Mouse (Mus musculus) megakaryocyte, adult 5-6 weeks (primary cell): ENCODE data around the gene Arhgef26. TPM values are rescaled to one million over a fixed set of nuclear protein-coding genes. Genes with fewer than 3 reads are reported as not detected.

ENCODE experiments used
- ATAC-seq: 2 replicates; pipeline ENCODE4 v1.8.0; 2016; ENCODE audit warnings: mild to moderate bottlenecking, inconsistent platforms; ENCODE audit not compliant: poor library complexity, severe bottlenecking
- total RNA-seq, 2 experiments: library from RNA; stranded (forward) in 1 of 2; stranded (reverse) in 1 of 2; fragments of 153-499, 151-499 nt in 1 of 2; fragments of 221-1000, 200-1000 nt in 1 of 2; gene quantifications; 2 replicates each; pipeline versions ENCODE4 v1.2.3 to v1.2.4; 2015 to 2017

Gene Arhgef26
- total RNA-seq, 2 experiments from 2014 or later = 0.07 TPM; not detected in 1

DNA sequence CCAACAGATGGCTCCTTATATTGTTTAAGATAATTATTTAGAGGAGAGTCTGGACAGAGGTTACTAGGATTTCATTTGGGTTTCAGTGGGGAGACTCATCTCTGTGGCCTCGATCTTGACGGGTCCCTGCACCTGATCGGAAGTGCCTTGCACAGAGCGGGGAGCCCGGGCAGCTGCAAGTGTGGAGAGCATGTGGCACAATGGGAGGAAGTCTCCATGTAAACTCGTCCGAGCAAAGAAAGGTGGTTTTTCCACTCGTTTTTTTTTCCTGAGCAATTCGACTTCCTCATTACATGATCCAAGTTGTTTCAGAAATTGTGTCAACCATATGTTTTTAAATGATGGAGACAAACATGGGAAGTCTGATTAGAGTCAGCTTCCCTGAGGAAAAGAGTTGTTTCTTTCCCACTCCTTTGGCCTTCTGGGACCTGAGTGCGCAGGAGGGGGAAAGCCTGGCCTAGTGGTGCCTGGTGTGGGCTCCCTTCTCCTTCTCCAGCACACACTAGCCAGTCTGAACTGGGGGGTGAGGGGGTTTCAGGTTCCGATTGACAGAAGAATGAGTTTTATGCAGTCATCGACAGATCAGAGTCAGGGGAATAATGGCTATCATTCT lies 105.5 kb downstream of the Arhgef26 start:
- ATAC-seq = no peak

DNA sequence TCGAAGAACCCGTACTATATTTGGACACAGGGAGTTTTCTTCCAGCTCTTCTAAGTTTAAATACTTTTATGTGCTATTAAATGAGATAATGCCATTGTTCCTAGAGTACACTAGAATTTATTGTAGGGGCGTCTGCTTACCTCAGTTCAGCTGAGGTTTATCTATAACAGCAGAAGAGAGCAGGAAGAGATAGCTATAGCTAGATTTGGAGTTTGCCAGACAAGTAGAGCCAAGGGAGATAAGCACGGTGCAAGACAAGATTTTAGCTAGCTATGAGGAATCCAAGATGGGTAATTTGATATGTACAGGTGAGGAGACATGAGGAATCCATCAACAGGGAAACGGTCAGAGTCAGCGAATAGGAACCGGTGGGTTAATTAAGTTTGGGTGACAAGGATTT lies 108.1 kb downstream of the Arhgef26 start:
- no peak for ATAC-seq

DNA sequence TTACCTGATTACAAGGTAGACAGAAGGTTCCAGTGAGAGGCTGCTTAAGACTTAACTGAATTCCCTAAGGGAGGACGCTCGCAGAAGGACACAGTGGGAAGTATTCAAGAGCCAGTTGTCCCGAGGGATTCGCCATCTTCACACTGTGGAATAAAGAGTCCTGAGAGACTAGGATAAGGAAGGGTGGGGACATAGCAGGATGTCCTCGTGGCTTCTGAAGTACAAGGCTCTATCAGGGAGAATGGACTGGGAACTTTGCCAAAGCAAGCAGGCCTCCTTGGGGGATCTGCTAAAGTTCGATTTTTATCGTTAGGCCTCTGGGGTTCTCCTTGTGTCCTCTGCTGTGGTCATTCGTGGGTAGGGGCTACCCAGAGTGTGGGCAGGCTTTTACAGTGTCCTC lies 109.0 kb downstream of the Arhgef26 start:
- ATAC-seq = no peak

DNA sequence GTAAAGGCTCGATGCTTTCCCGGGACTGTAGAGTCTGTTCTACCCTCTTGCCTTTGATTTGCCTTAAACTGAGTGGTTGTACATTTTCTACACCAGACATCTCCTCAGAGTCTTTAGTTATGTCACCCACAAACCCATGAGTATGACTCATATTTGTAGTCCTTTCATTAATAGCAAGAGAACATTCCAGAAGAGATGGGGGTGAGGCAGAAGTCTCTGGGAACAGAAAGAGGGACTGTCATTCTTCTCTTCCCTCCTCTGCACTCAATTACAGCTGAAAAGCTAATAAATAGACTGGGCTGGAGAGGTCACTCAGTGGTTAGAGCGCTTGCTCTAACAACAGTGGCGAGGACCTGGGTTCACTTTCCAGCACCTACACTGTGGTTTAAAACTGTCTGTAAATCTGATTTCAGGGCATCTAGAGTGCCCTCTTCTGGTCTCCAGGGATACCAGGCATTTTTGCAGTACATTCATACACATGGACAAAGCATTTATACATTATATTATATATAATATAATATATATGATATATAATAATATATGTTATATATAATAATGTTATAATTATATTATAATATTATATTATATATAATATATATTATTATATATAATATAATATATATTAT lies 111.8 kb downstream of the Arhgef26 start:
- no peak for ATAC-seq

DNA sequence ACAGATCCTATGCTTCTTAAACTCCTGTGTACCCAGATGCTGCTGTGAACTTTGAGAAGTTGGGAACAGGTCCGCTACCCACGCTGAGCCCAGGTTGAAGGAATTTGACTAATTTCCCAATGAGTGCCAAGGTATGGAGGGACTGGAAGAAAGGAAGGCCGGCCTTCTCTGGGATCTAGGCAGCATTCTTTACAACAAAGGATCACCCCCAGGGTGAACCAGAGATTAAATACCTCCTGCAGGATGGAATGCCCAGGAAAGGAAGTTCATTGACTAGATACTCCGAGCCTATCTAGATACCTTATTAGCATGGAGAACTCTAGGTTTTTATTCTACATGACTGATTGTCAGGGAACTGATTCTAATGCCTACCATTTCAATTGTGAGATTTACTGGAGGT lies 114.8 kb downstream of the Arhgef26 start:
- ATAC-seq = no peak

DNA sequence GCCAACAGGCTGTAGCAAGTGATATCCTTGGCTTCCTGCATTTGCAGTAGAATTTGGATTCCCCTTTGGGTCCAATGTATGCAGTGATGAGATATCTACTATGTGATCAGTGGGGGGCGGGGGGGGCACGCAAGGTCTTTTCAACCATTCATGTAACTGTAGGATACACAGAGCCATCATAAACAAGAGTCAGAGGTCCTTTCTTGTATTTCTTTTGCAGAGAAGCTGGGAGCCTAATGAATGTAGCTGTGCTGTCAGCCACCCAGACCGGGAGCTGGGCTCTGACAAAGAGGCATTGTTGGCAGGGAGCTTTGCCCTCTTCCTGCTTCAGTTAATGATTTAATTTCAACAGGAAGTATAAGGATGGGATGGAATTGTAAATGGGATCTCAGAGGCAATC lies 116.0 kb downstream of the Arhgef26 start:
- no peak for ATAC-seq

DNA sequence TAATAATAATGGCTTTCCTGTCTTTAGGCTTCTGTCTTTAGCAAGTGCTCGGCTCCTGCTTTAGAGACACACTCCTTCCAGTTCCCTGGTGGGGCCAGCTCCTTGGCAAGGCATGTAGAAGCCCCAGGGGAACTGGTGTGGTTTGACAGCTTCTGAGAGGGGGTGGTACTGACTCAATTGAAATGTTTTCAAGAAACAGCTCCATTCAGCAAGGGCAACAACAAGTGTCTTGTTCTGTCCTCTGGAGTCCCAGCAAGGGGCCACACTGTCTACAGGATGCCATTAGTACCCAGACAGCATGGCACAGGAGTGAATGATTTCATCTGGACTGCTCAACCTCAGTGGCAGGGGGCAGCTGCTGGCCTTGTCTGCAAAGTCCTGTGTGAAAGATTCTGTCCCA lies 117.7 kb downstream of the Arhgef26 start:
- no peak for ATAC-seq

DNA sequence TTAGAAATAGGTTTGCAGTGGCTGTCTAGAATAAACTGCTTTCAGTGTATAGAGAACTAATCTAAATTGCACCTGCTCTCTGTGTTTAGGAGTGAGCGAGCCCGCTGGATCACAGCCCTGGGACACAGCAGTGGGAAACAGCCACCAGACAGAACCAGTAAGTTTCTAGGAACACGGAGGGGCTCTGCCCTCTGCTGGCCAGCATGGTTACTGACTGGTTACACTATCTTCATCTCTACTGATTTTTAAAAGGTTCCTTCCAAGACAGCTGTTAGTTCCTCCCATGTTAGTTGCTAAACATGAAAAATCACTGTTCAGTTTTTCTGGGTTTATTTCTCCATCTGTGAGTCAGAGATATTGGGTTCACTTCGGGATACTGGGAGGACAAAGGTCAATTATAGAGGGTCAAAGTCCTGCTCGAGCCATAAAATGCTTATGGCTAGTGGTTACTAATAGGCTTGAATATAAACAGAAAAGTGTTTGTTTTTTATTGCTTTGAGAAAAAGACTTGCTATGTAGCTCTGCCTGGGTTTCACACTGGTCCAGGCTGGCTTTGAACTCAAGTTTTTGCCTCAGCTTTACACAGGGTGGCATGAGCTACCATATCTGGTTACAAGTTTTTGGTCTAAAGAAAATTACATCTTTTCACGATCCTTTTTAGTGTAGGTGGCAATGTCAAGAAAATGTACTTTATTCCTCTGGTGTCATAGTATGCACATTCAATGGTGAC lies 120.3 kb downstream of the Arhgef26 start:
- ATAC-seq = peak; percentile 83

DNA sequence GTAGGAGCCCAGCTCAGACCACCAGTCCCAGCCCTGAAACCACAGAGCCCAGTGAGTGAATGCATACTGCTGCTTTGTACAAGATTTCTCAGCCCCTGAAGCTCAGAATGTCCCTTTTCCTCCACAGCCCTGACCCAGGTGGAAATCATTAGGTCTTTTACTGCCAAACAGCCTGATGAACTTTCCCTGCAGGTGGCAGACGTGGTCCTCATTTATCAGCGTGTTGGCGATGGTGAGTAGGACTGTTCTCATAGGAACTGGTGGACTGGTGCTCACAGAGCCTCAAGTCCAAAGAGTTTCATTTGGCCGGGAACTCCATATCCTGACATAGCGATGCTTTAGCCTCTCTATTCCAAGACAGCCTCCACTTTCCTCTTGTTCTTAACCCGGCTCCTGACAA lies 121.3 kb downstream of the Arhgef26 start:
- ATAC-seq = no peak

DNA sequence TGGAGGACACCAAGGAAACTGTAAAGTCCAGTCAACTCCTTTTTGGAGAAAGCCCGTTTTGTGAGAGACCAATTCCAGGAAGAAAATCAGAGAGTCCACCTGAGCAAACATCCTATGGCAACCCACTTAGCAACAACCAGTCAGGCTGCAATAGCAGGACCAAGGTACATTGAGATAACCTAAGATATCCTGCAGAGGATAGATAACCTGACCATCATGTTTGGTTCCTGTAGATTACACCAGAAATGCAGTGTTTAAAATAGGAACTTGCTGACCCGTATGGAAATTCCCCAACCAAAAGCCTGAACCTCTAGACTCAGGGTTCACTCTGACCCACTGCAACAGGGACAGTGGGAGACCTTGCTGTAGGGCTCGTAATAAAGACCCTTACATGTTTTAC lies 126.1 kb downstream of the Arhgef26 start:
- ATAC-seq = no peak

DNA sequence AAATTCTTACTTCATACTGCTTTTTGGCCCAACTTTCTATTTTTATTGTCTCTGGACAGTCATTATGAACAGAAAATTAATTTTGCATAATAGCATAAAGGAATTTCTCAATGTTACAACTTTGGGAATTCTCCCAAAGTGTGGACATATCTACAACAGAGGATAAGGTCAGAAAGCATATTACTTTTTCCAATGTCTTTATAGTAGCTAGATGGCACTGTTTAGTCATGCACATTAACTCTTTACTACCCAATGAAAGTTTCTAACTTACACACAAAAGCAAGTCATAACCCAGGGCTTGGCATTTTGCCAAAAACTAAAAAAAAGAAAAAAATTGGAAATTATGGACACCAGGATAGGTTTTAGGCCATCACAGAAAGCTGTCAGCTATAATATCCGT lies 132.0 kb downstream of the Arhgef26 start:
- ATAC-seq = no peak

DNA sequence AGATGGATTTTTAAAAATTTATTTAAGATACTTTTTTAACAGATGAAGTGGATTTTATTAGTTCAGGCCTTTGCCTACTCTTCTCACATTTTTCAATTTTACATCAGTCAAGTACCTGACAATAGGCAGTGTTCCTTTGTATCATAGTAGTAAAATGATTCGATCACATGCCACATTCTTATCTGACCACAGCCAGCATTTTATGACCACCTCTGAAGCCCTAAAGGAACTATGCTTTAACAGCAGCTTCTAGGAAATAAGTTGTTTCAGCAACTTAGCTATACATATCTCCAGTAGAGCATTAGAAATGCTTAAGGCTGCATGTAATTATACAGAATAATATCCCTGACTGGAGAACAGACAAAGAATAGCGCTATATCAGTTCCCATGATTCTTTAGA lies 146.2 kb downstream of the Arhgef26 start:
- ATAC-seq = no peak

DNA sequence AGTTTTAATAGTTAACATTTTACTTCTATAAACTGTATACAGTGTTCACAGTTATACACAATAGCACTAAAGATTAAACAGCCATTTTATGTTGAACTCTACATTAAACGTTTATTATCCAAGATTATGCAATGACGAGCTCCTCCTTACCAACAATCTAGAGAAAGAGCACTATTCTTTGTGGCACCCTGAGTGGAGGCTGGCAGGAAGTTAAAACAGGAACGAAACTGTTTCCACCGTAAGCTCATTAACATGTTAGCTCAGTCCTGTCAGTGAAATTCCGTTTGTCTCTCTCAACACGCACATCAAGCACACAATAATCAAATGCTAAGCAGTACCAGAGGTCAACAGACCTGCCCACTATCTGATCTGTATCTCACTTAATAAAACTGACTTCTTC lies 154.4 kb downstream of the Arhgef26 start:
- ATAC-seq = peak; percentile 83

DNA sequence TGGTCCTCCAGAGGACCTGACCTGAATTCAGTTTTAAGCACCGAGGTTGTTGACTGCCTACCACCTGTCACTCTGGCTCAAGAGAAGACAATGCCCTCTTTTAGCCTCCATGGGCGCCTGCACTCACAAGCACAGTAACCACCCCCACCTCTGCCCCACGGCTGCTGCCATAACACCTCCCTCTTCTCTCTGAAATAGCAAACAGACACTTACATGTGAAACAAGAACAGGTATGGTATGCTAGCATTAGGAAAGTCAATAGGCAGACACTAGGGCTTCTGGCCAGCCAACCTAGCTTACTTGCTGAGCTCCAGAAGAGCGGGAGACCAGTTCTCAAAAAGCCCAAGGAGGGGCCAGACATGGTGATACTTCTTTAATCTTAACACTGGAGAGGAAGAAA lies 161.2 kb downstream of the Arhgef26 start:
- ATAC-seq = no peak

DNA sequence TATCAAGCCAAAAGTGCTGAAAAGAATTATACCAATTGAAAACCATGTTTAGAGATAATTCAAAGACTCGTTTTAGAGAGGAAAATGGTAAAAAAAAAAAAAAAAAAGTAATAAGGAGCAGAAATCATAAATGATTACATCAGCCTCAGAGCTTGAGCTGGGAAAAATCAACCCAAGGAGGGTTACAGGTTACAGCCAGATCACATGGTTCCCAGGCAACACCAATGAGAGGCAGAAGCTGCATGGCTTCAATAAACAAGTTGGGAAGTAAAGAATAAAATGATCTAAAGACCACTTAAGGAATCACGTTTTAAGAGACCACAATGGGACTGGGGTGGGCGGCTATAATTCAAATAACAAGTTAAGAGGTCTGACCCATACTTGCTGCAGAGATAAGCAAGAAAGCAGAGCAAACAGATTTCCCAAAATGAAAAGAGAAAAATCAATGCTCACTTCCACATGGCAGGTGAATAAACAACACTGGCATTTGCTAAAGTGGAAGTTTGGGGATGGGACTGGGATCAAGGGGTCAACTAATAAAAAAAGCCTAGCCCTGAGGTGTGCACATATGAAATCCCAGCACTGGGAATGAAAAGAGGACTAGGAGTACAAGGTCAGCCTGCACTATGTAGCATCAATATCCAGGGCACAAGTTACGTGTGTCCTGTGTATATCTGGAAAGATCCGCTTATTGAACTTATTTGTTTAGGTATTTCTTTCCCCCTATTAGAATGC lies 167.2 kb downstream of the Arhgef26 start:
- no peak for ATAC-seq

DNA sequence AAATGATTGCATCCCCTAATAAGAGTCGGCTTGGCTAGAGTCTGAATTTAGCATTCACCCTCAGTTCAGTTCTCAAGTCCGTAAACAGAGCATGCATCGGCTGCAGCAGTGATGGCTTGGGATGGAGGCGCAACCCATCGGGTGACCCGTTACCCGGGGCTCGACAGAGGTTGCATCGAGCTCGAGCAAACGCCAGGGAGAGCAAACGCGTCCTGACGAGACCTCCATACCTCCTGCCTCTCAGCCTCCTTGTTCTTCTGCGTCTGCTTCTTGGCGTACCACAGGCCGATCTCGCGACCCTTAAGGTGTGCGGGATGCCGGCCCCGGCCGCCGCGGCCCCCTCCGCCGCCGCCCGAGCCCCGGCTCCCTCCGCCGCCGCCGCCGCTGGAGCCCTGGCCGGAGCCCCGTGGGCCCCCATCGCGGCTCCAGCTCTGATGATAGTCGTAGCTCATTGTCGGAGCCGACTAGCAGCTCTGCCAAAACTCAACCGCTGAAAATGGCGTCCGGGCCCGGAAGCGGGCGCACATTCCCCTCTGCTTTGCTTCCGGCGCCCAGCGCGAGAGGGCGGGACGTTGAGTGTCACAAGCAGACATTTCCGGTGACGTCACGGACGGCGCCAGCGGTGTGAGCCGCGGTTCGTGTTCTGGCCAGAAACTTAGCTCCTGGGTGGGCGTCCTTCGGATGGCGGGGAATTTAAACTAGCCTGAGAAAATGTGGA lies 168.5 kb downstream of the Arhgef26 start, which contains the start of gene Dhx36:
TSS of gene Dhx36 (minus strand) at position 517 of the 718 bp plus-strand sequence.
- peak; percentile 100 for ATAC-seq

DNA sequence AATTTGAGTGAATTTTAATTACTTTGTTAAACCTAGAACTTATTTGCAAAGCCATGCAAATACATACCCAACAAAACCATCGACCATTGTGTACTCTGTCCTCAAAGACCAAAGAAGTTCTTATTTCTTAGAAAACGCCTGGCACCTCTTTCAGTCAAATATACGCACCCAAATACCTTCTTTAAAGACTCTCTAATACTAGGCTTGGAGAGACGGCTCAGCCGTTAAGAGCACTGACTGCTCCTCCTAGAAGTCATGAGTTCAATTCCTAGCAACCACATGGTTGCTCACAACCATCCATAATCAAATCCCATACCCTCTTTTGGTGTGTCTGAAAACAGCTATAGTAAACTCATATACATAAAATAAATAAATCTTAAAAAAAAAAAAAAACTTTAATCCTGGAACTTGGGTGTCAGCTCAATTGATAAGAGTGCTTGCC lies 169.1 kb downstream of the Arhgef26 start:
- ATAC-seq = no peak
